Mouse (Mus musculus) gastrocnemius, postnatal 4 days (tissue): ENCODE data around the gene Pcbp2. TPM values are rescaled to one million over a fixed set of nuclear protein-coding genes. Genes with fewer than 3 reads are reported as not detected.
A peak's percentile ranks its signal among the peaks of the same experiment; 100 is the strongest.

Source experiments
- DNase-seq, 2 experiments: peaks; one replicate each; pipeline ENCODE4 v3.0.0; 2021 to 2022; ENCODE audit warnings: low spot score in 2 of 2, mixed read lengths in 2 of 2
- long read RNA-seq, 2 experiments: library from polyadenylated mRNA; stranded (forward); transcript quantifications; one replicate each; pipeline ENCODE4 v2.0.0; 2021
- total RNA-seq, 2 experiments: library from RNA; stranded (reverse); gene quantifications; 2 replicates each; pipeline ENCODE4 v1.2.3; 2021

Pcbp2 gene
- 100 to 1,000 TPM; 614 to 662 TPM for total RNA-seq
- long read RNA-seq, experiment 1, transcript Pcbp2-201 (15 exons, 2,952 nt), result major isoform, 5 of 98 reads
- long read RNA-seq, experiment 1, partial matches to known transcripts, result 58 of 98 reads
- long read RNA-seq, experiment 1, other reads (novel, unspliced or antisense), result 27 of 98 reads
- long read RNA-seq, experiment 2, partial matches to known transcripts, result 18 of 73 reads
- long read RNA-seq, experiment 2, other reads (novel, unspliced or antisense), result 46 of 73 reads

DNA sequence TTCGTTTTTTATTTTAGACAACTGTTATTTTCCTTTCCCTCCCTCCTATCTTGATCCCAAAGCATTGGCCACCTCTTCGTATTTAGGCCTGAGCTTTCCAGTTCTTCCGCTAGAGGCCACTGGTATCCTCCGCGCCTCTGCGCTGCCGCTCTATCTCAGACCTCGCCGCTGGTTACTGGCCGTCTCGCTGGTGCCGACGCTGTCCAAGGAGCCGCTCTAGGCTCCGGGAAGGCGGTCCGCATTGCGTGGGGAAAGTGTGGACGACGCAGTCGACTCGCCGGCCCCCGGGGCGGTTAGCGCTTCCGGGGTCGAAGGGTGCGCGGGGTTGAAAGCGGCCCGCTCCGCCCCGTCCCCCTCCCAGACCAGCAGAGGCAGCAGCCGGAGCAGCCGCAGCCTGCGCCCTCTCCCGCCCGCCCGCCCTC is at the start of gene Pcbp2:
Pcbp2 (plus strand) TSS at position 357 of the 422 bp plus-strand sequence.
- DNase-seq, result peak; percentile 94 to 95

- no peak for DNase-seq
Measured at GRCm38 (mm10) chr15:102420986-102421385, 49.4 kb upstream of the Pcbp2 start.

- peak in 1 of 2 experiments; percentile 41 for DNase-seq
Measured at GRCm38 (mm10) chr15:102421437-102421836, 48.9 kb upstream of the Pcbp2 start.

GRCm38 (mm10) chr15:102423602-102424240 is 46.6 kb upstream of the Pcbp2 start:
- DNase-seq, result no peak

DNA sequence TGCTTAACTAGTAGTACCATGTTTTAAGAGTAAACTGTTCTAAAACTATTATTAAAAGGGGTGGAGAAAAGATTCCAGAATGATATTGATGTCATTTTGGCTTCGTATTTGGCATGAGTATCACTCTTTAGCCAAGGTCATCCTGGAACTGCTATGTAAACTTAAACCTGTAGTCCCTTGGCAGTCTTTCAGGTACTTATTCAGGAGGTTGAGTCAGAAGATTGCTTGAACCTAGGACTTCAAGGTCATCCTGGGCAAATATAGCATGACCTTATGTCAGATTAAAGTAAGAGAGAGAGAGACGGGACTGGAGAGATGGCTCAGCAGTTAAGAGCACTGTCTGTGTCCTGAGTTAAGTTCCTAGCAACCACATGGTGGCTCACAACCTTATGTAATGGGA is 45.7 kb upstream of the Pcbp2 start:
- DNase-seq, result no peak

DNA sequence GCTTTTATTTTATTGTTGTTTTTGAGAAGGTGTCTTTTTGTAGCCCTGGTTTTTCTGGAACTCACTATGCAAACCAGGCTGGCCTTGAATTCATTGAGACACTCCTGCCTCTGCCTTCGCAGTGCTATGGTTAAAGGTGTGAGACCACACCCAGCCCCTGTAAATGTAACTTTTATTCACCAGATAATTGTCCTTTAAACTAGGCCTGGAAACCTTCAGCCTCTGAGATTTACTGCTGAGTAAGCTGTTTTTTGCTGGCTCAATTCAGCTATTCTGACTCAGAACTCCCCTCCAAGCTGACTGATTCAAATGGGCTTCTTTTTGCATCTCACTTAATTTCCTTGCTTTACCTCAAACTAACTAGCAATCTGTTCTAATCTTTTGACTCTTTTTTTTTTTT is 43.4 kb upstream of the Pcbp2 start:
- DNase-seq, result no peak

DNA sequence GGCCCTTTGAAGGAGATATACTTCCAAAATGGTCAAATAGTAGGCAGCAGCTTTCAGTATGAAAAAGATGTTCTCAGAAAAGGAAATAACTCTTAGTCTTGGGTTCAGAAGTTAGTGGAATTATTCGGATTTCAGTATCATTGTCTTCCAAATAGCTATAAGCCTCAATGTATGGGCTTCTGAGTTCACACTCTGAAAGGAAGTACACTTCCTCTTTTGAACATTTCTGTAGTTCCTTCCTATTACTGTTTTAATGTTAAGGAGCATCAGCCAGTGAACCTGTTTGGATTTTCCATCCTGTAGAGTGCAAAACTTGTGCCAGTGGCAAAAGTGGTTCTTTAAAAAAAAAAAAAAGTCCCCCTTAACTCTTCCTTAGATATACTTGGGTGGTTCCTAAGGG is 38.3 kb upstream of the Pcbp2 start:
- DNase-seq, result no peak

DNA sequence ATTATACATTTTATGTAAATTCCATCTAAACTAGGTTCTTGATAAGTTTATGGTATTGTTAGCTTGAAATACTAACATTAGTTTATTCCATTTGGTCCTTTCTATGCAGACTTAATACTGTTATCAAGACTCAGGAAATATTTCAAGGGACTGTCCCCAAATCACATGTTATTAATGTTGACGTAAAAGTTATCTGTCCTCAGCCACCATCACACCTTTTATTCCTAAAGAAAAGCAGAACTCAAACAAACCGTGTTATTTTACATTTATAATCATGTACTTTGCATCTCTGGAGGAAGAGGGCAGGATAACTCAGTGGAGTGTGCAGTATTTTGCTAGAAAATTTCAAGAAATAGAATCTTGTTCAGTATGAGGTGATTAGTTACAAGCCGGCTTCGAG is 37.2 kb upstream of the Pcbp2 start:
- no peak for DNase-seq

DNA sequence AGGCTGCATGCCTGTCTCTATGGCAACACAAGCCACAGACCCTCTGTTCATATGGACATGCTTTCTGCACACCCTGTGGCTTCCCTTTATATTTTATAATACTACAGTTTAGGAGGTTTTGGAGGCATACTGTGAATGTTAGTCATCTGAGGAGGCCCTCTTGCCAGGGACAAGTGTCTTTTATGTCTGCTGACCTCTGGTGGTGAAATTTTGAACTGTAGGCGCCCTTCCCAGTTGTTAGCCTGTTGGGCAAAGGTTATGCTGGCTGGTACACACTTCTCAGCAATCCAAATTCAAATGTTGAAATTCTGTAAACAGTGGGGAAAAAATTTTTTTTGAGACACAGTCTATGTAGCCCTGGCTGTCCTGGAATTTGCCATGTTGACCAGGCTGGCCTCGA is 27.8 kb upstream of the Pcbp2 start:
- peak; percentile 56 to 79 for DNase-seq

DNA sequence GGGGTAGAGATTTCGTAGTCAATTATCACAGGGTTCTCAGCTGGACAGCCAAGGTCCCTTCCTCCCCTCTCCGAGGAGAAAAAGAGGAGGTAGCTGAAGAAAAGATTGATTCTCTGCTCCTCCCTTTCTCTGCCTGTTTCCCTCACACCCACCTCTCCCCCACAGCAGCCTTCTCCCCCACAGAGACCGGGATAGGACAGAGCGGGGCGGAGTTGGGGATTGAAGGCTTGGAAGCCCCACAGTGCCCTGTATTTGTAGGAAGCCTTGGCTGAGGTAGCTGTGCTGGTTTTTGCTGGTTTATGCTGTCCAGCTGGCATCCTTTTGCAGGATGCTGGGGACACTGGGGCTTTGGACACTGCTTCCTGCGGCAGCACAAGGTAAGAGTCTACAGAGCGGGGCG is 25.2 kb upstream of the Pcbp2 start, which contains the start of gene Amhr2:
Amhr2 (plus strand) TSS at position 222 of the 400 bp plus-strand sequence.
- no peak for DNase-seq

GRCm38 (mm10) chr15:102446448-102446847 is 23.9 kb upstream of the Pcbp2 start:
- DNase-seq, result no peak

- no peak for DNase-seq
Measured at GRCm38 (mm10) chr15:102449366-102449765, 21.0 kb upstream of the Pcbp2 start.

DNA sequence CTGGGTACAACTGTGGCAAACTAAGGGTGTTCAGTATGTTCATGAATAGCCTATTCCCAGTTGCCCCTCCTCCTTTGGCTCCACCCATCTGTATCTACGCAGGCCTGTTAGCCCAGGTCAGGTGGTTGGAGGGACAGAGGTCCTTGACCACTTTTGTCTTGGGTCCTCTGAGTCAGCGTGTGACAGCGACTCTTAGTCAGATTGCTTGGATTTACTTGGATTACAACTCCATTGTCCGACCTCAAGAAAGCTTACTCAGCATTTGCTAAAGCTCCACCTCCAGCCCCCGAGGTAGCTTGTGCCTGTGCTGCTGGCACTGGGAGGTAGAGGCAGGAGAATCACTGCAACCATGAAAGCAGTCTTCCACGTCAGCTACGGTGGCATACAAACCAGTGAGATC is 19.4 kb upstream of the Pcbp2 start:
- no peak for DNase-seq

GRCm38 (mm10) chr15:102451666-102452430 is 18.5 kb upstream of the Pcbp2 start:
- no peak for DNase-seq

- DNase-seq, result no peak
Measured at GRCm38 (mm10) chr15:102455993-102456392, 14.3 kb upstream of the Pcbp2 start.

DNA sequence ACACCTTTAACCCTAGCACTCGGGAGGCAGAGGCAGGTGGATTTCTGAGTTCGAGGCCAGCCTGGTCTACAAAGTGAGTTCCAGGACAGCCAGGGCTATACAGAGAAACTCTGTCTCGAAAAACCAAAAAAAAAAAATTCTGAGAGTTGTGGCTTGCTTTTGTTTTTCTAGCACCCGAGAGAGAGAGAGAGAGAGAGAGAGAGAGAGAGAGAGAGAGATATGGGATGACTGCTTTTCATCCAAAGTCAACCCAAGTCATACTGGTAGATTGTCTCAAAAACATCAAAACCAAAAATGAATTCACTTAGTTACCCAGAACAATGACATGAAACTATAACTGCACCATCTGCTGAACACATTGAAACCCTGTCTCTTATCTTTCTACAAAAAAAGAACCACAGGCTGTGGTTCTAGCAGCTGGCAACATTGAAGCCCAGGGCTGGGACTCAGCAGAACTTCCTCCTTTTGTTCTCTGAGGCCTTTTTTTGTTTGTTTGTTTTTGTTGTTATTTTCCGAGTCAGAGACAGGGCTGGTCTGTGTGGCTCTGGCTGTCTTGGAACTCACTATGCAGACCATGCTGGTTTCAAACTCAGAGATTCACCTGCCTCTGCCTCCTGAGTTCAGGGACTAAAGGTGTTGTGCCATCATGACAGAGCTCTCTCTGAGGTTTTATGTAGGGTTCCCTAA is 12.1 kb upstream of the Pcbp2 start:
- DNase-seq, result no peak

DNA sequence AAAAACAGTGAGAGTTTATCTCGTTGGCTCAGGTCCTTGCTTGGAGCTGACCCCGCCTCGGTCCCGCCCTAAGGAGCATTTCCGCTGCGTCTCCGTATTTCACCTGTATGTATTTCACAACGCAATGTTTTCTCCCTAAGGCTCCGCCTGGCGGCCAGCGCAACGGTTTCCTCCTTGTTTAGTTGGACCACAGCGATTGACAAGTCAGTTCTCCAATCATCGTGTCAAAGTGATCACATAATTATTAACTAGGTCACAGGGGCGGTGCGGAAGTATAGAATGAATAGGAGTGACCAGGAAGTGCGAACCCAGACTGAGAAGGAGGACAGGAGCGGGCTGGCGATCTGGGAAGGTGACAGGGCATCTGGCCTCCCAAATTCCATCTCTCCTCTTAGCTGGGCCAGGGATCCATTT is 11.4 kb upstream of the Pcbp2 start, which contains the start of gene Prr13:
Prr13 (plus strand) TSS at position 125 of the 414 bp plus-strand sequence.
- DNase-seq, result peak; percentile 56 to 89

- no peak for DNase-seq
Measured at GRCm38 (mm10) chr15:102459381-102459780, 11.0 kb upstream of the Pcbp2 start.

DNA sequence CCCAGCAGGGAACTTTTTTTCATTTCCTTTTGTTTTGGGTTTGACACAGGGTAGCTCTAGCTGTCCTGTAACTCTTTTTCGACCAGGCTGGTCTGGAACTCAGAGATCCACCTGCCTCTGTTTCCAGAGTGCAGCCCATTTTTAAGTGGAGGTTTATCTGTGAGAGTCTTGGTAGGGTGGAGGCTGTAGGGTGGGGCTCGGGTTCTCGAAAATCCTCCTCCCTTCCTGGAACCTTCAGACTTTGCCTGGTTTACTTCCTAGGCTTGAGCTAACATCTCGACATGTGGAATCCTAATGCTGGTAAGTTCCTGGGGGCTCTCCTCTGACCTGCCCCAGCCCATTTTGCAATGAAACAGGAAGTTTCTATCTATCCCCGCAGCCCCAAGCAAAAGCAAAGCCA is 10.5 kb upstream of the Pcbp2 start:
- DNase-seq, result no peak

- DNase-seq, result no peak
Measured at GRCm38 (mm10) chr15:102460409-102460808, 9.9 kb upstream of the Pcbp2 start.

GRCm38 (mm10) chr15:102460971-102461370 is 9.4 kb upstream of the Pcbp2 start:
- no peak for DNase-seq
